Mouse (Mus musculus) spleen, adult 2 months (tissue): Measurements from ENCODE around the gene Dguok. TPM values are rescaled to one million over a fixed set of nuclear protein-coding genes. Genes with fewer than 3 reads are reported as not detected.

ENCODE experiments used
- DNase-seq, 2 experiments: peaks; one replicate each; pipeline versions ENCODE4 v3.0.0 to v3.0.0-alpha.2; 2012 to 2021; ENCODE audit warnings: low spot score in 2 of 2, low read depth in 1 of 2
- H3K27ac ChIP-seq: fragments of 200-500 bp; 2 replicates; pipeline ENCODE4 v1.5.1; 2012; ENCODE audit warnings: low read length, inconsistent platforms; ENCODE audit not compliant: insufficient read depth
- H3K27me3 ChIP-seq: fragments of 200-500 bp; 2 replicates; pipeline ENCODE4 v1.6.1; 2012; ENCODE audit warnings: mild to moderate bottlenecking, moderate library complexity, low read length, inconsistent platforms; ENCODE audit not compliant: control insufficient read depth, insufficient read depth
- H3K36me3 ChIP-seq: fragments of 200-500 bp; 2 replicates; pipeline ENCODE4 v1.6.1; 2012; ENCODE audit warnings: mild to moderate bottlenecking, low read length, inconsistent platforms; ENCODE audit not compliant: control insufficient read depth, insufficient read depth
- H3K4me1 ChIP-seq: fragments of 200-500 bp; 2 replicates; pipeline ENCODE4 v1.6.1; 2011; ENCODE audit warnings: inconsistent platforms; ENCODE audit not compliant: control insufficient read depth, insufficient read depth, insufficient read length
- H3K4me3 ChIP-seq: fragments of 200-500 bp; 2 replicates; pipeline ENCODE4 v1.5.1; 2011; ENCODE audit warnings: mild to moderate bottlenecking, inconsistent platforms; ENCODE audit not compliant: insufficient read depth, insufficient read length; ENCODE audit errors: extremely low read depth
- CTCF ChIP-seq: fragments of 200-500 bp; IDR thresholded peaks from 2 replicates; pipeline ENCODE4 v1.5.1; 2011; ENCODE audit warnings: mild to moderate bottlenecking, inconsistent platforms; ENCODE audit not compliant: insufficient read depth, insufficient read length, insufficient replicate concordance; ENCODE audit errors: extremely low read depth
- POLR2A ChIP-seq: fragments of 200-500 bp; IDR thresholded peaks from 2 replicates; pipeline ENCODE4 v1.6.1; 2011; ENCODE audit warnings: low read depth, low read length, inconsistent platforms
- WGBS: fragments of 180-500 bp; shearing (Covaris S2); methylation state at CpG from one replicate; pipeline ENCODE4 v1.1.7; 2018; 5-methylcytosine and 5-hydroxymethylcytosine counted together
- polyA plus RNA-seq: library from polyadenylated mRNA; depleted of rRNA; stranded (reverse); fragments of >200 nt; gene quantifications from 2 replicates; pipeline ENCODE4 v1.2.3, GENCODE M21; 2012

Gene Dguok
- polyA plus RNA-seq, 1 experiment = 41.8 TPM

DNA sequence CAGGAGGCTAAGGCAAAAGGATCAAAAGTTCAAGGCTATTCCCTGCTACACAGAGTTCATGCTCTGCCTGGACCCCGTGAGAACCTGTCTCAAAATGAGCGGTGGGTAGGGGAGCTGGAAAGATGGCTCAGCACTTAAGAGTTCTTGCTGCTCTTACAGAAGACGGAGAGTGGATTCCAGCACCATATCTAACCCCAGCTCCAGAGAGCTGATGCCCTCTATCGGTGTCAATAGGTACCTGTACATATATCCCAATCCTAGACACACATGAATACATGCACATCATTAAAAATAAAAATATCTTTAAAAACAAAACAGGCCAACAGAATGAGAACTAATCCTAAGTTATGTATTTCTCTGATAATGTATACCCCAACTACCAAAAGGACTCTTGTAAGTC, 28.6 kb downstream of the Dguok start:
- 52% methylated on average over 4 of the region's 4 CpGs for WGBS
- Histone ChIP-seq H3K36me3 (peaks cover 4% of the 10 kb centered on the region; the same call in 1 of the 2 replicates), H3K4me1 (peaks cover 50% of the 10 kb centered on the region), H3K4me3 (no peak overlapping the region), H3K27me3 (no peaks in the 10 kb centered on the region), H3K27ac (peak overlapping the region; percentile 47)
- TF ChIP-seq CTCF (no peak), POLR2A (no peak)
- no peak for DNase-seq

DNA sequence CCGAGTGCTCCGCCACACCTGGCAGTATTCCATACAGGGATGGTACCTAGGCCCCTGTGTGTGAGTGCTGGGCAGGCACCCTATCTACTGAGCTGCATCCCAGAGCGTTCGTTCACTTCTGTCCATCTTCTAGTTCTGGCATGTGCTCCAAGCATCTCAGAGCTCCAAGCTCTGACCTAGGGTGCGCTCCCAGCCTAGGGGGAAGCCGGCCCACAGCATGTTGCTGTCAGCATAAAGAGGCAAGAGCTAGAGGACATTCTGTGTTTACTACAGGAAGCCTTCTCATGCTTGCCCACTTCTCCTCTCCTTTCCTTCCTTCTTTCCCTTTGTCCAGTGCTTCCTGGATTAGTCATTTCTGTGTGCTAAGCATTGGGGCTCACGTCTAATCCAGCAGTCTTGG, 31.3 kb downstream of the Dguok start:
- H3K27me3 ChIP-seq = no peaks in the 10 kb centered on the region
- H3K27ac ChIP-seq = no peak overlapping the region
- WGBS = 78% methylated on average over 7 of the region's 7 CpGs
- H3K36me3 ChIP-seq = peaks cover 2% of the 10 kb centered on the region; the same call in 1 of the 2 replicates
- peaks cover 26% of the 10 kb centered on the region for H3K4me1 ChIP-seq
- no peak overlapping the region for H3K4me3 ChIP-seq
- DNase-seq = no peak
- TF ChIP-seq POLR2A (no peak), CTCF (no peak)

DNA sequence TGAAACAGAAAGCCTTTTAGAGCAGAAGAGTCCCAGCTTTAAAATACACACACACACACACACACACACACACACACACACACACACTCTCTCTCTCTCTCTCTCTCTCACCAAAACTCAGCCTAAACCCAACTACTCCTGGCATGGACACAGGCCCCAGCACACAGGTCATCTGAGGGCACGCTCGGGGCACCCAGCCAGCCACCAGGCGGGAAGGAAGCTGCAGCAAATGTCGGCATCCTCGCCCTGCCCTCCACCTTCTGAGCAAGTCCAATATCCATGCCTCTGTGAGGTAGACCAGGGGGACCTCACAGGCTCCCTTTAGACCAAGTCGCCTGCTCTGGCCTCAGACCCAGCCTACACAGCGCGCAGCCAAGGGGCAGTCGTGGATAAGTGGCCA, 33.5 kb downstream of the Dguok start:
- H3K27me3 ChIP-seq = no peaks in the 10 kb centered on the region
- no peak overlapping the region for H3K27ac ChIP-seq
- 44% methylated on average over 9 of the region's 9 CpGs for WGBS
- peaks cover 13% of the 10 kb centered on the region for H3K4me1 ChIP-seq
- DNase-seq = no peak
- no peaks in the 10 kb centered on the region for H3K36me3 ChIP-seq
- H3K4me3 ChIP-seq = no peak overlapping the region
- TF ChIP-seq CTCF (no peak), POLR2A (no peak)

DNA sequence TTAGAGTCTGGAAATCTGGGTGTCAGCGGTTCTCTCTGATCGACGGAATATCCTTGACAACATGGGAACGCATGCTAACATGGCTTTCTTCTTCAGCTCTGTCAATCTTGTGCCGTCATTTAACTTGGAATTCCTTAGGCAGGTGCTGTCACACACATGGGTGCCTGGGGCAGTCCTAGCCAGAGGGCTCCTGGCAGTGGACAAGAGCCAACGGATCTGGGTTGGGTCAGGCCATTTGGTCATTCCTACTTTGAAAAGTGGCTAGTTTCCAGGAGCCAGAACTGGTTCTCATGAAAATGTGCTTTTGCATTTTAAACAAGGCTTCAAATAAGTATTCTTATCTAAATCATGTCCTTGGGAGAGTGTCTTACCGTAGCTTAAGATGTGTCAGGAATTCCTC, 35.0 kb downstream of the Dguok start:
- no peak for TF ChIP-seq POLR2A
- TF ChIP-seq CTCF = no peak
- H3K4me1 ChIP-seq = peaks cover 5% of the 10 kb centered on the region; the same call in 1 of the 2 replicates
- 94% methylated on average over 7 of the region's 7 CpGs for WGBS

DNA sequence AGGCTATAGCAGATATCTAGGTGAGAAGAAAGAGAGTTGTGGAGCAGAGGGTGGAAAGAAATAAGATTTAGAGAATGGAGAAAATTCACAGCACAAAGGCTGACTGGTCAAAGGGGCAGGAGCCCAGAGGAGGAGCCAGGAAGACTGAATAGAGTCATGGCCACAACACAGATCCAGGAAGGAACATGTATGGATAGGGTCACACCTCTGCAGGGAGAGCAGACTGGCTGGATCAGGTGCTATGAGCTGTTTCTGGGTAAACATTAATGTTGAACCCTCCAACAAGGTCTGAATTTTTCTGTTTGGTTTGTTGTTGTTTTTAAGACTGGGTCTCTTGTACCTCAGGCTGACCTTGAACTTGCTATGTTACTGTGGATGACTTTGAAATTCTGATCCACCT, 42.8 kb downstream of the Dguok start:
- Histone ChIP-seq H3K27me3 (no peaks in the 10 kb centered on the region), H3K4me1 (no peaks in the 10 kb centered on the region), H3K27ac (no peak overlapping the region), H3K4me3 (no peak overlapping the region), H3K36me3 (no peaks in the 10 kb centered on the region)
- no peak for TF ChIP-seq CTCF
- no peak for TF ChIP-seq POLR2A
- DNase-seq = no peak

More for the DNA sequence above, 35.0 kb downstream of the Dguok start:
- no peak for DNase-seq
- Histone ChIP-seq H3K27ac (no peak overlapping the region), H3K4me3 (no peak overlapping the region), H3K36me3 (no peaks in the 10 kb centered on the region), H3K27me3 (no peaks in the 10 kb centered on the region)

DNA sequence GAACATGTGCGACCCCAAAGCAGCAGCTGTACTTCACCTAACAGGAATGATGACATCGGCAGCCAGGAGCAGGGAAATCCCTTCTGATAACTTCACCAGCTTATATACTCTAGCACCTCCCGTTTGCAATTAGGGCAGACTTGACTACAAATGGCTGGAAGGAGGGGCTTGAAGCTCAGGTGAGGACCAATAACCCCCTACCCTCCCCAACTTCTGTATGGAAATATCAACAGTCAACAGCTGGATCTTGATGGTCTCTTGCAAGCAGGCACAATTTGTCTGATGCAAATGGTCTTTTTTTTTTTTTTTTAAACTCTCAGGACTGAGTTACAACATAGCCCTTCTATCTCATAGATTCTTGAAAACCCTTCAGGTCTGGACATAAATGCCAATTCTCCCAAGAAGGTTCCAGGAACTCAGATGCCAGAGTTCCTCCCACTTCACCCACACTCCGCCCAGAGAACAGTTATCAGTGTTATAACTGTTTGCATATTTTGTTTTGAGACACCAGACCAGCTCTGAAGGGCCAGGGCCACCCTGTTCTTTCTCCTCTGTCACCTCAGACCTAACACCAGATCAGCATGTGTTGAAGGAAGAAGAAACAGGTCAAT, 47.6 kb downstream of the Dguok start, which contains the start of gene Tet3:
Gene Tet3, minus strand, starts transcription at position 51 of the 611 bp plus-strand sequence.
- no peaks in the 10 kb centered on the region for H3K27me3 ChIP-seq
- 76% methylated on average over 4 of the region's 4 CpGs for WGBS
- peaks cover 12% of the 10 kb centered on the region for H3K4me1 ChIP-seq
- H3K36me3 ChIP-seq = no peaks in the 10 kb centered on the region
- no peak within 1 kb of the TSS for H3K27ac ChIP-seq
- DNase-seq = no peak
- TF ChIP-seq POLR2A = no peak
- no peak for TF ChIP-seq CTCF
- no peak within 1 kb of the TSS for H3K4me3 ChIP-seq
